Mouse (Mus musculus): ENCODE measurements around the gene Wdr92.

Wdr92 gene

DNA sequence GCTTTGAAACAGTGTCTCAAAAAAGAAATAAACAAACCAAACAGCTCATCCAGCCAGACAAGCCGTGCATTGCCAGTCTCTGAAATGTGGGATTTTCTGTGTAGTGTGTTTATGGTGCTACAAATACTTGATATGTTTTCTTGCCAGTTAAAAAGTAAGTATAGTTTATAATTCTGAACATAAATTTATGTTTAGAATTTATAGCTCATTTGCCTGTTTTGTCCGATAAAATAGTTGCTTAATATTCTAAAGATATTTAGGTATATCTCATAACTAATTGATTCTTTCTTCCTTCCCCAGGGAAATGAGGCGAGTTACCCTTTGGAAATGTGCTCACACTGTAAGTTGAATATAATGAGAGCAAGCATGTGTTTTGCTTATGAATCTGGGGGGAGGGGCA, at the start of gene Wdr92:
Wdr92 (plus strand) TSS at position 301 of the 400 bp plus-strand sequence.
- no peak for DNase-seq (ENCODE audit: low spot score in 2 of 2)

DNA sequence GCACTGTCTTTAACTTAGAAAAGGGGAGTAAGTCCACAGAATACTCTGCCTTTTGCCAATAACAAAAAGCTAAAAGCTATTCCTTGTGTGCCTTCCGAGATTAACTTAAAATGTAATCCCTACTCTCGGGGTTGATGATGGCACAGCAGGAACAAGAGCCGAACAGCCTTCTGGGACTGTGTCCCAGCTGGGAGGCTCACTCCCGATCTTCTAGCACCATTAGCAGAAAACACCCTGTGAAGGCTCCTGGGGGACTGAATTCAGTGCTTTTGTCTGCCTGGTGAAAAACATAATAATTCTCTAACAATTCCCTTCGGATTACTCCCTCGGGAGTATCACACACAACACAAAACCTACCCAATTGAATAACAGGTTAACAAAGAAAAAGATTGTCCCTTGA, 46.3 kb upstream of the Wdr92 start:
- no peak for DNase-seq (ENCODE audit: low spot score in 2 of 2)

DNA sequence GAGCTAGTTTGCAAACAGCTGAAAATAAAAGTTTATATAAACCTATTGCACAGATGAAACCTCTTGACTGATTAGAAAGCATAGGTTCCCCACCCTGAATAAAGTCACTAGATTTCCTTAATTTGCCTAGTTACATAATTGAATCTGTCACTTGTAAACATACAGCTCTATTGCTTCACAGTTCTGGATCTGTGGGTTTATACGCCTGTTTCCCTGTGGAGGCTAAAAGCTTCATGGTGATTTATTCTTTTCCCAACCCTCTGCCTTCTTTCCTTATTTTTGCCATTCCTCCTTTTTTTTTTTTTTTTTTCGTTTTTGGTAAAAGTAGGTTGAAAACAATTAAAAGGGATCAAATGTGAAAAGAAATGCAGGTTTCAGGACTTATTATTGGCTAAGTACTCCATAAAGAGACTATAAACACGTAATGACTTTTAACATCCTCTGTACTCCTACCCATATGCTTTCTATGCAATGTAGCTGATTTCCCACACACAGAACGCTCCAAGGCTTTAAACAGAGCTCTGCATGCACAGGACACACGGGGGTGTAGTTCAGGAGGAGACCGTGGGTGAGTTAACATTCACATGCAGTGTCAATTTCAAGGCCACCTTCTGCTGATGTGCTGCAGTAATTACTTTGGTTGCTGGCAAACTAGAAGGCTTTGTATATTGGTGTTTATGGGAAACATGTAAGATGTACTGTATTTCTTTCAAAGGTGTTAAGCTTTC, 43.4 kb upstream of the Wdr92 start:
- DNase-seq (ENCODE audit: low spot score in 2 of 2) = peak in 1 of 2 experiments; percentile 14

DNA sequence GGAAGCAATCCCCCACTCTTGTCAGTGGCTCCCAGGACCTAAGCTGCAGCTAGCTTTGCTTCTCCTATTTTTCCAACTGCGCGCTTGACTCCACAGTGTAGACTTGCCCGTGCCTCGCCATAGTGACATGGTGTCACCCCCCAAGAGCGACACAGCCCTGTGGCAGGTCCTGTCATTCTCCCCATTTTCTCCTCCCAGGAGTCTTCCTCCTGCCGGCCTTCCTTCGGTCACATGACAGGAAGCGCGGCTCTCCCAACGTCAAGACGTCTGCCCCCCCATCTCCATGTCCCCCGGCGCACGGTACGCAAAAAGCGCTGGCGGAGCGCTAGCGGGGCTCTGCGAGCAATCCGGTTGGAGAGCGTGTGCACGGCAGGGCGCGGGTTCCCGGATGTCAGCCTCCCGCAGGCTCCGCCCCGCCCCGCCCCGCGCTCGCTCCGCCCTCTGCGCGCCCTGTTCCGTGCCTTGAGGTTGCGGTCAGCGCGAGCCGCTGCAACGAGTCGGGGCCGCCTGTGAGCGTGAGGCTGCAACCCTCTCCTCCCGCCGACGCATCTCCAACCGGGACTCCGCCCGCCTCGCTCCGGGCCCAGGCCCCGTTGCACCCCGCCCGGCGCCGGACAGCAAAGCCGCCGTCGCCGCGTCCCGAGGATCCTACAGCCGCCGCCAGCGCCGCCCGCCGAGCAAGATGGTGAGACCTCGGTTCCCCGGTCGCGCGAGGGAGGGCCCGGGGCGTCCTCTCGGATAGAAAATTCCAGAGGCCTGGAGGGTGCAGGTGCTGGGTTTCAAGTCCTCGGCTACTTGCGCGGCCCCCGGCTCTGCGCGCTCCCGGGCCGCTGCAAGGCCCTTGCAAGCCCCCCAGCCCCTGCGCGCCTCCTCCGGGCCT, 22.8 kb upstream of the Wdr92 start, which contains the start of gene Ppp3r1:
Ppp3r1 (plus strand) TSS at position 406 of the 880 bp plus-strand sequence.
- peak; percentile 88 to 92 for DNase-seq (ENCODE audit: low spot score in 2 of 2)

DNA sequence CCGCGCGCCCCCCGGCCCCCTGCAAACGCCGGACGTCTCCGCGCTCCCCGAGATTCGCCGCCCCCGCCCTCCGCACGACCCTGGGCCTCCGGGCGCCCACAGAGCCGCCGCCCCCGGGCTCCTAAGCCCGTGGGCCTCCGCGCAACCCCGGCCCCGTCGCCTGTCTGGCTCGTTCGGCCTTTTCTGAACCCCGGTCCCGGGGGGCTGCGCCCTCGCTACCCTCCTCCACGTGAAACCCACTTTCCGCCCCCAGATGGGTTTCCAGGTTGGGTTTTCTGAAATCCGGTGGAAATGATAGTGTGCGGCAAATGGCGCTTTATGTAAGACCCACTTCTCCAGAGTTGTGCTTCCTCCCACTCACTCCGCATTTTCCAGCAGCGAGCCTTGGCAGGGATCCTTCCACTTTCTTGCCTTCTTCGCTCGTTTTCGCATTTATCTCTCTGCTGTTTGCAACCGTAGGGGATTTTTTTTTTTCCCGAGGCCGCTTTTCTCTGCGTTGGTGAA, 22.1 kb upstream of the Wdr92 start:
- DNase-seq (ENCODE audit: low spot score in 2 of 2) = peak; percentile 51 to 55

DNA sequence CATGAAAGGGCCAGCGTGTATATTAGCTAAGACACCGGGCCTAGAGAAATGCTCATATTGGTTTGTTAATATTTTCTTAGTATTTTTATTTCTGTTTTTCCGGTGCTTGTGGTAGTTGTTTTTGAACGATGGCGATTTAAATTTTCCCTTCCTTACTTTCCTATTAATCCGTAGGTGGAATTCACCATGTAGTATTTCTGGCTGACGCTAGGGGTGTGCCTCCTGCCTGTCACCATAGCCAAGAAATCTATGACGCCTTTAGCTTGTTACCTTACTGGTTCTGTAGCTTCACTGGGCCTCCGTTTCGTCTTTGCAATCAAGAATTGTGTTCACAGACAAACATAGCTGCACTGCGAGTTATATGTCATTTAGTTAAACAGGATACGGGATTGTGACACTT, 21.7 kb upstream of the Wdr92 start:
- no peak for DNase-seq (ENCODE audit: low spot score in 2 of 2)

DNA sequence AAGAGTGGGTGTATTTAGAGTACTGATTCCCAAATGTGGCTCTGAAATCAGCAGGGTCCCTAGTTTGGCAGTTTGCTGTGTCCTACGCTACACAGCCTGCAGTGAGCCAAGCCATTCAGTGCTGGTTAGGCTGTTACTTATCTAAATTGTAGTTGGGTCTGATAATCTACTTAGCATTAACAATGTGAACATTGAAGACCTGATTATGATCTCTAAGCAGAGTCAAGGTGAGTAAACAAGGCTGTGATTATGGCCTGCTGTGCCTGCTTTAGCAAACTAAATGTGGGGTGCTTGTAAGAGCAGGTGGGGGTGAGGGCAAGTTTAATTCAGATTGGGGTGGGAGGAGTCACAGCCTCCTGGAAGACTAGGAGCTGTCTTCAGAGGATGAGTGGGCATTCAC, 18.0 kb upstream of the Wdr92 start:
- no peak for DNase-seq (ENCODE audit: low spot score in 2 of 2)

DNA sequence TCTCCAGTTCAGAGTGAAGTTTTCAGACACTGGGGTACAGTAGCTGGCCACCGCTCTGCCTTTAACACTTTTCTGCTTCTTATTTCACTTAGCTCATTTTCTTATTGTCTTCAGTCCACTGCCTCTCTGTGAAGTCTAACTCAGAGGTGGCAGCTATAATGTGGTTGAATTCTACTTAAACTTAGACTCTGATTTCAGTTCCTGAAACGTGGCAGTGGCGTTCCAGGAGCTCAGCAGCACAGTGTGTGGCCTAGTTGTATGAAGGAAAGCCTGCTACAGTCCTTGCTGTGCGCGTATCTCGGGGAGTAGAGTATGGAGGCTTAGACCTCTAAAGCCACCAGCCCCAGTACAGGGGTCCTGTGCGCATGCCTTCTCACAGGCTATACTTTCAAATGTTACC, 15.3 kb upstream of the Wdr92 start:
- no peak for DNase-seq (ENCODE audit: low spot score in 2 of 2)

DNA sequence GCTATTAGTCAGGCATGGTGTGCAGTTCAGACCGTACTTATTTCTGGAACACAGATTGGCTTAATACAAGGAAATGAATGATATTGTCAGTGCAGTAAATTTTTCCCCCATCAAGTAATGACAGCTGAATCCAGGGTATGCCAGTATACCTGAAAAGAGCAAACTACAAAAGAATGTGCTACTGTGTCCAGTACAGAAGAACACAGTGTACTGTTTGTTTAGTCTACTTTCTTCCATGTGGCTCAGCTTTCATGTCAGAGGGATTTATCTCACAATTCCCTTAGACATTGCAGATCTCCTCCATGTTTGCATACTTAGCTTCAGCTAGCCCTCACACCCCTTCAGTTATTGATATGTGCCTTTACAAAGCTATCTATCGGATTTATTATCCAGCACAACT, 12.6 kb upstream of the Wdr92 start:
- no peak for DNase-seq (ENCODE audit: low spot score in 2 of 2)

DNA sequence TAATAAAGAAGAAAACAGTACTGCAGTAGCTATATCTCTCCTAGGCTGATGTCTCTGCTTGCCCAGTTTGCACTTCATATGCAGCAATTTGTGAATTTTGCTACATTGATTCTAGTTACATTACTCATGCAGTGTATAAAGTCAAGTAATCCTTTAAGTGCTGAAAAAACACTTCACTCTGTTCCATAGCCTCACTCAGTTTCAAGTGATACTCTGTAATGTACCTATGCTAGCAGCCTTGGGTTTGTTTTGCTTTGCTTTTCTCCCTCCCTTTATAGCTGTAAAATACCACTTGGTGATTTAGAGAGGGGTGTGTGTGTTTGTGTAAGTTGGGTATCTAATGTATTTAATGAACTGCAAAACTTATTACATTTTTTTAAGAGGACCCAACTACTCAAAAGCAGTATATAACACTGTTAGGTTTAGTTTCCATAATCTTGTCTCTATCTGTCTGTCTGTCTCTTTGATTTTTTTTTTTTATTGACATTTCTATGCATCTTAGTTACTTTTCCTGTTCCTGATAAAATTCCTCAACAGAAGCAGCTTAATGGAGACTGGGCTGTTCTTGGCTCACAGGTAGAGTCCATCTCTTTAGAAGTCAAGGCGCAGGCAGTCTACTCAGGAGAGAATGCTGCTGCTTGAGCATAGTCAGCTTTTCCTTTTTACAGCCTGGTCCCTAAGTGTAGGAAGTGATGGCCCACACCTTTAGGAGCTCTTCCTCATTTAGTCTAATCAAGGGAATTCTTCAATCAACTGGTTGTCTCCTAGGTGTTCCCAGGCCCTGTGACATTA, 10.8 kb upstream of the Wdr92 start:
- no peak for DNase-seq (ENCODE audit: low spot score in 2 of 2)

DNA sequence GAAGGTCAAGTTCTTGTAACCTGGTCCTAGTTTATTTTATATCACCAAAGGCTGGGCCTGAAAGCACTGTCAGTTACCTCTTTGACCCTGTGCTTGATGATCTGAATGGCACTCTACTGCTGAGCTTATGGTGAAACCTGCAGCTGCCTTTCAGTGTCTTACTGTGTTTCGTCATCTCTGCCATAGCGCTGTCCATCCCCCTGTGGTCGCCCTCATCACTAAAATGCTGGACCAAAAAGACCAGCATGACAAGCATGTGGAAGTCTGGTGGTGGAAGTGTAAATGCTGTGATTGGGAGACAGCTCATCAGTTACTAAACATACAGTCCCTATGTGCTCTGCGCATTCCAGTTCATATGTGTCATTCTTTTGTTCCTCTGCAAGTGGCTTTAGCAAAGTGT, 9.6 kb upstream of the Wdr92 start:
- no peak for DNase-seq (ENCODE audit: low spot score in 2 of 2)

DNA sequence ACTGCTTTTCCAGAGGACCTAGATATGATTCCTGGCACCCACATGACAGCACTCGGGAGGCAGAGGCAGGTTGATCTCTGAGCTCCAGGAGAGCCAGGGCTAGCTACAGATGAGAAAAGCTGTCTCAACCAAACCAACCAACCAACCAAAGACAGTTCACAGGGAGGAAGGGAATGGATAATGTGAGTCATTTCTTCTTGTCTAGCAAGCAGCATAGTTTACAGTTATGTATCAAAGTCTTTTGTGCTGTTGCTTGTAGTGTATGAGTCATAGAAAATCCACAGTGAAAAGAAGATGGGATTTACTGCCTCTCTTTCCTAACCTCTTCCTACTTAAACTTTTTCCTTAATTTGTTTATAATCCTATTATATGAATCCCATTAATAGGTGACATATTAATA, 5.3 kb upstream of the Wdr92 start:
- DNase-seq (ENCODE audit: low spot score in 2 of 2) = no peak

DNA sequence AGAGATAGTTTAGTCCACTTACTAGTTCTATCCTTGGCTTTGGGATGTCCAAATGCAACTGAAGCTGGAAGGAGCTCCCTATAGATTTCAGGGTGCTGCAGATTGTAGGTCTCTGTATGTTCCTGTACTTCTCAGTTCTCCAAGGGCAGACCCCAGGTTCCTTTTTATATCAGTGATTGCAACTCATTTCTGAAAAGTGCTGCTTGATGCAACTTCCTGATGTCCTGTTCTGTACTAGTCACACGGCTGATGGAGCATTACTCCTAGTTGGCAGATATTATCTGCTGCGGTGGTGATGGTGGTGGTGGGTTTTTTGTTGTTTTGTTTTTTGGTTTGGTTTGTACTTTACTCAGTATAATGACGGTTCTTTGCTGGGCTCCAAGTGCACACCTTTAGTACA, 1.2 kb upstream of the Wdr92 start:
- DNase-seq (ENCODE audit: low spot score in 2 of 2) = no peak

DNA sequence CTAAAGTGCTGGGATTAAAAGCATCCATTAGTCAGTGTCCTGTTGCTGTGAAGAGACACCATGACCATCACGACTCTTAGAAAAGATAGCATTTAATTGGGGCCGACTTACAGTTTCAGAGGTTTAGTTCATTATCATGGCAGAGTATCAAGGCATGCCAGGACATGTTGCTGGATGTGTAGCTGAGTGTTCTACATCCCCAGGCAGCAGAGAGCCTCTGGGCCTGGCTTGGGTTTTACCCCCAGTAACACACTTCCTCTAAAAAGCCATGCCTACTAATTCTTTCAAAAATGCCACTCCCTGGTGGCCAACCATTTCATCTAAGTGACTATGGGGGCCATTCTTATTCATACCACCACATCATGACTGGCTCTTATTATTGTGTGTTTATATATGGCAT, 1.3 kb downstream of the Wdr92 start:
- no peak for DNase-seq (ENCODE audit: low spot score in 2 of 2)

DNA sequence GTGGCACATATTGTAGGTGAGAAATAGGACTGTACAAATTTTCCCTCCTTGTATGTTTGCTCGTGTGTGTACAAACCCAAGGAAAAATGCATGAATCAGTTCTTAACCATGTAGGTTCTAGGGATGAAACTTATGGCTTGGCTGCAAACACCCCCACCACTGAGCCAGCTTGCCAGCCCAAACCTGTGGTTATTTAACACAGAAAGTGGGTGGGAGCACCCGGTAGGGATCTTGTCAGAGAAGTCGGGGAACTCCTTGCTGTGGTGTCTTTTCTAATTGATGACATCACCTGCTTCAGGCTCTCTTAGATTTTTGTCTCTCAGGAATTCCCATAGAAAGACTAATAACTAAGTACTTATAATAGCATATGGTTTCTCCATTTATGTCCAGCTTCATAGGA, 5.7 kb downstream of the Wdr92 start:
- DNase-seq (ENCODE audit: low spot score in 2 of 2) = no peak

DNA sequence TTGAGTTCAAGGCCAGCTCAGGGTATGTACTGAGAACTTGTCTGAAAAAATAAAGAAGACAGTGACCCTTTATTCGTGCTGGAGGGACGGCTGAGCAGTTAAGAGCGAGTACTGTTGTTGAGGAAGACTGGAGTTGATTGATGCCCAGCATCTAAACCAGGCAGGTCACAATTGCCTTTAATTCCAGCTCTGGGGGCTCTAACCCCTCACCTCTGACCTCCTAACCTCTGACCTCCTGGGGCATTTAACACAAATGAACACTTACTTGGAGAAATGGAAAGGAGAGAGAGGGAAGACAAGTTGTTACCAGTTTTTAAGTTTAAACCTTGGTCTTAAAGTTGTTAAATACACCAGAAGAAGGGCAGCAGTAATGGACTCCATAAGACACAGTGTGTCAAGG, 6.9 kb downstream of the Wdr92 start:
- no peak for DNase-seq (ENCODE audit: low spot score in 2 of 2)

DNA sequence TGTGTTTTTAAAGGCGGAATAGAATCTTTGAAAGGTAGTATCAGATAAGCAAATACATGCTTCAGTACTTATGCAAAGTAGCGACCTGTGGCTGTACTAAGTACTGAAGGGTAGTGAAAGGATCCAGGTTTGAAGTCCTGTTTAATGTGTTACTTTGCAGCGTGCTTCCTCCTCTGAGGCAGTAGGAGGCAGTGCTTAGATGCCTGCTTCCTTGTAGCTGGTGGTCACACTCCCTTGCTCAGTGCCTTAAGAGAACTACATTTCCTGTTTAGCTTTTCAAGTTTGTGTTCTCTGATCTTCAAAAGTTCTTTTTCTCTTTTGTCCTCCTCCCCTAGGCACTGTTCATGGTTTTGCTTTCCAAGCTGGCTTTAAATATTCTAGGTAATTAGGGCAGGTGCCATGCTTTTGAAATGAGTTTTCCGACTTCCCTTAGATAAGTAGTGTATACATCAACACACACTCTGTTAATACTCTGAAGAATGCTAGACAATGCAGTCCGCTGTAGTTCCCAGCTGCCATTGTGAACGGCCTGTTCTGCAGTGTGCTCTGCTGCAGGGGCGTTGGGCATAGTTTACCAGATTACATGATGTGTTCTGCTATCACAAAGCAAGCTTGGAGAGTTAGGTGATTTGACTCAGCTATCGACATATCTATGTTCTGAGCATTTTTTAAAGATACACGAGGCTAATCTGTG, 10.4 kb downstream of the Wdr92 start:
- no peak for DNase-seq (ENCODE audit: low spot score in 2 of 2)

DNA sequence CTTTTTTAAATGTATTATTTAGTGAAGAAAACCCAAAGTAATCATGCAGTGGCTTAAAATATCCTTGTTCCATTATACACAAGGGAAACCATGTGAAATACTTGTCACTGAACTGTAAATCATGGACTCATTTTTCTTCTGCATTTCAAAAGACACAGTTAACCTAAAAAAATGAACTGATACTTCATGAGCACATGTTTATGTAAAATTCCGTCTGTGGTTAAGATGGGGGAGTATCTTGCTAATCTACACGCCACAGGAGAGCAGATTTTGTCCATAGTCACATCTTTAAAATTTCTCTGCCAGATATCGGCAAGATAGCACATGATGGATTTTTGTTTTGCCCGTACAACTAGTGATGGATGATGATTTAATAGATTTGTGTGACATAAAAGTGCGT, 17.3 kb downstream of the Wdr92 start:
- DNase-seq (ENCODE audit: low spot score in 2 of 2) = no peak

DNA sequence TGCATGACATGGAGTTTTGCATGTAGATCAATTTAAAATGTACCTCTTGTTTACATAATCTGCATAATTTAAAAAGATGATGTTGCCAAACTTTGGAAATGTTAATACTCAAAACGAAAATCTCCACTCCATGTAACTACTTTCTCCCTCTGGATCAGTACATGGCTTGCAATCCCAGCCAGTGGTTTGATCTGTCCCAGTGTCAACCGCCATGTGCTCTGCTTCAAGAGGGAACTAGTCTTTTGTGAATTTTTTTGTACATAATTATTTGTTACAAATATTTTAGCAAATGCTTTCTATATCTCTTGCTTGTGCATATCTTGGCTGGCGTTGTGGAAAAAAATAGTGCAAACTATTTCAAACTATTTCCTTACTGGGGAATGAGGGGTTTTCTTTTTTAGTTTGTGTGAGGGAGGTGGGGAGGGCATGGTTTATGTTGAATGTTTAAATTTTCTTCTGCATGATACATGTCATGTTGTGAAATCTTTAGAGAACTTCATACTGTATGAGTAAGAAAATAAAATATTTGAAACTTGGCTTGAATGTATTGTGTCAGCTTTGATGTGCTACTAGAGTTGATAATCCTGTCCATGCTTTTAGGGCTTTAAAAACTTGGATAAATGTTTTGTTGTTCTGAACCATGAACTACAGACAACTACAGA, 18.1 kb downstream of the Wdr92 start:
- no peak for DNase-seq (ENCODE audit: low spot score in 2 of 2)

DNA sequence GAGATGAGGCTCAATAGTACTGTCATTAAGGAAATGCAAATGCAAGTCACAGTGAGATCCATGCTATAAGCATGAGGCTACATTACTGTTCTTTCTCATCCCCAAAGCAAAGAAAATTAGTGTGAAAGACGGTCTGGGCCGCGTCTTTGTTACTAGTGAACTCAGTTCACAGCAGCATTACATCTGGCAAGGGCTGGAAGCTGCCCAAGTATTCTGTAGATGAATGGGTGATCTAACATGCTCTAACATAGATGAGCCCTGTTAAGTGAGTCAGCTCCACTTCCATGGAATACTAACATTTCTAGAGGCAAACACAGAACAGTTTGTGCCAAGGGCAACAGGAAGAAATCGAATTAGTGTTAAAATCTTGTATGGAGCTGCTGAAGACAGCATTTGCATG, 19.0 kb downstream of the Wdr92 start:
- DNase-seq (ENCODE audit: low spot score in 2 of 2) = no peak

DNA sequence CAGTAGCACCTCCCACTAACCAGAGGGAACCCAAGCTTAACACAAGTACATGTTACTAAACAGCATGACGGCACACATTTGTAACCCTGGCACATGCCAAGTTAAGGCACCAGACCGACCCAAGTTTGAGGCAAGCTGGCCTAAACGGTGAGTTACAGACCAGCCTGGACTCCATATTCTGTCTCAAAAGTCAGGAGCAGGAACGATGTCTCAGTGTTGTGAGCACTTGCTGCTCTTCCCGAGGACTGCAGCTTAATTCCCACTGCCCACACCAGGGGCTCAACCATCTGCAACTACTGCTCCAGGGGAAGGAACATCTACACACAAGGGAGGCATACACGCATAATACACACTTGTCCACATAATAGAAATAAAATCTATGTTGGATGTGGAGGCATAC, 20.6 kb downstream of the Wdr92 start:
- no peak for DNase-seq (ENCODE audit: low spot score in 2 of 2)
